ENCODE assay signal across 8 mouse cellular contexts in genomic region chr5:3453946-3454345, GRCm38 (mm10).
A peak's percentile ranks its signal among the peaks of the same experiment; 100 is the strongest.
DNase-seq lines count a peak whose midpoint lies in the region; ATAC-seq and TF ChIP-seq lines count a peak whose summit lies in the region.
"Not testable (repeated sequence)": the region's sequence is repeated elsewhere in the genome, so short reads cannot be mapped to it uniquely, and the experiment has no call there.

No protein-coding gene starts in this region.

- not testable (repeated sequence) for H3K9ac ChIP-seq in forebrain, embryonic 15.5 days (replicated peaks); liver, embryonic 16.5 days (ENCODE audit: low read depth, low read length); midbrain, embryonic 12.5 days (replicated peaks)

- not testable (repeated sequence) for H3K4me3 ChIP-seq in forebrain, embryonic 15.5 days; liver, embryonic 16.5 days (ENCODE audit: low read depth, low read length); midbrain, embryonic 12.5 days; small intestine, adult 2 months (ENCODE audit: low read depth, low read length)

- WGBS in forebrain, embryonic 15.5 days: 4% methylated on average over 6 of the region's 6 CpGs
- 50% methylated on average over 6 of the region's 6 CpGs for WGBS in liver, embryonic 16.5 days (ENCODE audit: insufficient replicate concordance)
- WGBS in midbrain, embryonic 12.5 days: 0% methylated on average over 6 of the region's 6 CpGs
- 12% methylated on average over 6 of the region's 6 CpGs for WGBS in small intestine, adult 2 months

- not testable (repeated sequence) for H3K36me3 ChIP-seq in forebrain, embryonic 15.5 days; liver, embryonic 16.5 days (ENCODE audit: control insufficient read depth, insufficient read depth); midbrain, embryonic 12.5 days; small intestine, adult 2 months (ENCODE audit: control insufficient read depth, insufficient read depth, low read length)

- 0 out of 2 replicates have a peak, but pooled peaks cover 10% of the 10 kb centered on the region for H3K4me1 ChIP-seq in forebrain, embryonic 15.5 days
- H3K4me1 ChIP-seq in liver, embryonic 16.5 days (ENCODE audit: control insufficient read depth, low read depth, low read length); midbrain, embryonic 12.5 days; small intestine, adult 2 months (ENCODE audit: control insufficient read depth, insufficient read depth, insufficient read length, low read length): not testable (repeated sequence)

- H3K4me2 ChIP-seq in forebrain, embryonic 15.5 days (replicated peaks); liver, embryonic 16.5 days (ENCODE audit: low read depth, low read length): not testable (repeated sequence)
- peak overlapping the region; percentile 25 for H3K4me2 ChIP-seq in midbrain, embryonic 12.5 days (replicated peaks)

- not testable (repeated sequence) for TF ChIP-seq POLR2A in small intestine, adult 2 months (IDR thresholded peaks at IDR 0.05; ENCODE audit: low read depth, low read length)

- H3K9me3 ChIP-seq in forebrain, embryonic 15.5 days; liver, embryonic 16.5 days (replicated peaks; ENCODE audit: control insufficient read depth, low read length); midbrain, embryonic 12.5 days: not testable (repeated sequence)

- peak; percentile 91 for DNase-seq in R1 (ENCODE audit: low read depth, low spot score)
- peak; percentile 41 for DNase-seq in embryo, embryonic 10.5 days (ENCODE audit: low spot score)
- peak; percentile 38 for DNase-seq in kidney, adult 11 months
- peak; percentile 28 to 45 for DNase-seq in kidney, postnatal 25 days

- not testable (repeated sequence) for ATAC-seq in forebrain, embryonic 15.5 days (replicated peaks)
- ATAC-seq in liver, embryonic 16.5 days (ENCODE audit: low read depth): peak; percentile 77
- peak; percentile 47; the same call in 1 of the 2 replicates for ATAC-seq in midbrain, embryonic 12.5 days (ENCODE audit: low FRiP score, low read depth)

- H3K27ac ChIP-seq in forebrain, embryonic 15.5 days (replicated peaks): 0 out of 2 replicates have a peak overlapping the region, but pooled peaks have one; percentile 37
- H3K27ac ChIP-seq in liver, embryonic 16.5 days (ENCODE audit: low read length); midbrain, embryonic 12.5 days (replicated peaks): not testable (repeated sequence)
- peak overlapping the region; percentile 41; the same call in 1 of the 2 replicates for H3K27ac ChIP-seq in small intestine, adult 2 months (ENCODE audit: insufficient read depth, low read depth, low read length)

- TF ChIP-seq CTCF in small intestine, adult 2 months (IDR thresholded peaks at IDR 0.05; ENCODE audit: extremely low read depth, insufficient read length, insufficient replicate concordance, low read depth, low read length): not testable (repeated sequence)

- not testable (repeated sequence) for H3K27me3 ChIP-seq in forebrain, embryonic 15.5 days; liver, embryonic 16.5 days (ENCODE audit: control insufficient read depth, insufficient read depth, low read depth, low read length); midbrain, embryonic 12.5 days; small intestine, adult 2 months (ENCODE audit: control insufficient read depth, insufficient read depth, low read length)

Comparison
In these comparisons a context has a peak if more than half of its experiments do, and no peak if none do; other contexts are left out.
1. DNase-seq: peak in every context shown above with its lines; median percentile 91 in R1; 41 in embryo, embryonic 10.5 days; 38 in kidney, adult 11 months; 36 in kidney, postnatal 25 days.